Mouse (Mus musculus): ENCODE measurements around the gene Gm10972. TPM values are rescaled to one million over a fixed set of nuclear protein-coding genes. Genes with fewer than 3 reads are reported as not detected.

The Gm10972 gene
- not detected for polyA plus RNA-seq (2017; shearing (Covaris generic))

GRCm38 (mm10) chr3:94642495-94643162, at the start of gene Gm10972:
TSS of gene Gm10972 (plus strand) at chr3:94643112.

GRCm38 (mm10) chr3:94658740-94659095, 15.8 kb downstream of the Gm10972 start, which contains the start of gene Tuft1:
TSS of gene Tuft1 (minus strand) at chr3:94658872.

Other genes with a start within 250 kb of the Gm10972 start
- gene Lingo4, start 244.6 kb upstream of the Gm10972 start, polyA plus RNA-seq (2017; shearing (Covaris generic)): 0.10 TPM
- gene Tdrkh, start 229.8 kb upstream of the Gm10972 start, polyA plus RNA-seq (2017; shearing (Covaris generic)): 9.2 TPM
- gene Mrpl9, start 199.8 kb upstream of the Gm10972 start, polyA plus RNA-seq (2017; shearing (Covaris generic)): 58.3 TPM
- gene Oaz3, start 199.2 kb upstream of the Gm10972 start, polyA plus RNA-seq (2017; shearing (Covaris generic)): 0.96 TPM
- 0.68 TPM for gene Celf3, start 164.8 kb upstream of the Gm10972 start, polyA plus RNA-seq (2017; shearing (Covaris generic))
- gene Riiad1, start 162.8 kb upstream of the Gm10972 start, polyA plus RNA-seq (2017; shearing (Covaris generic)): not detected
- 27.0 TPM for gene Snx27, start 60.4 kb upstream of the Gm10972 start, polyA plus RNA-seq (2017; shearing (Covaris generic))
- gene Tuft1, start 15.8 kb downstream of the Gm10972 start, polyA plus RNA-seq (2017; shearing (Covaris generic)): 2.6 TPM
- not detected for gene Selenbp2, start 50.4 kb downstream of the Gm10972 start, polyA plus RNA-seq (2017; shearing (Covaris generic))
- gene Cgn, start 143.4 kb downstream of the Gm10972 start, polyA plus RNA-seq (2017; shearing (Covaris generic)): 0.05 TPM
- gene Pogz, start 194.5 kb downstream of the Gm10972 start, polyA plus RNA-seq (2017; shearing (Covaris generic)): 12.6 TPM
- gene Psmb4, start 243.8 kb downstream of the Gm10972 start, polyA plus RNA-seq (2017; shearing (Covaris generic)): 324 TPM